Mouse (Mus musculus): ENCODE data around the gene Eps8.

Eps8 gene

GRCm38 (mm10) chr6:137664936-137665335 is 10.3 kb upstream of the Eps8 start:
- DNase-seq (ENCODE audit: low spot score in 2 of 2) = no peak

GRCm38 (mm10) chr6:137661583-137662365 is 7.1 kb upstream of the Eps8 start:
- no peak for DNase-seq (ENCODE audit: low spot score in 2 of 2)

GRCm38 (mm10) chr6:137658426-137659088 is 3.9 kb upstream of the Eps8 start:
- no peak for DNase-seq (ENCODE audit: low spot score in 2 of 2)

GRCm38 (mm10) chr6:137657203-137657602 is 2.5 kb upstream of the Eps8 start:
- DNase-seq (ENCODE audit: low spot score in 2 of 2) = no peak

- DNase-seq (ENCODE audit: low spot score in 2 of 2) = peak in 1 of 2 experiments; percentile 5
Observed at GRCm38 (mm10) chr6:137649528-137649927, 5.1 kb downstream of the Eps8 start.

GRCm38 (mm10) chr6:137649068-137649480 is 5.6 kb downstream of the Eps8 start:
- peak in 1 of 2 experiments; percentile 55 for DNase-seq (ENCODE audit: low spot score in 2 of 2)

GRCm38 (mm10) chr6:137648110-137649067 is 6.3 kb downstream of the Eps8 start:
- DNase-seq (ENCODE audit: low spot score in 2 of 2) = no peak

- no peak for DNase-seq (ENCODE audit: low spot score in 2 of 2)
Observed at GRCm38 (mm10) chr6:137647646-137648045, 7.0 kb downstream of the Eps8 start.

- DNase-seq (ENCODE audit: low spot score in 2 of 2) = no peak
Observed at GRCm38 (mm10) chr6:137646726-137647125, 8.0 kb downstream of the Eps8 start.

- DNase-seq (ENCODE audit: low spot score in 2 of 2) = no peak
Observed at GRCm38 (mm10) chr6:137644893-137645292, 9.8 kb downstream of the Eps8 start.

- DNase-seq (ENCODE audit: low spot score in 2 of 2) = no peak
Observed at GRCm38 (mm10) chr6:137643814-137644213, 10.9 kb downstream of the Eps8 start.

- DNase-seq (ENCODE audit: low spot score in 2 of 2) = no peak
Observed at GRCm38 (mm10) chr6:137641642-137642041, 13.0 kb downstream of the Eps8 start.

- DNase-seq (ENCODE audit: low spot score in 2 of 2) = no peak
Observed at GRCm38 (mm10) chr6:137638834-137639567, 15.7 kb downstream of the Eps8 start.

- no peak for DNase-seq (ENCODE audit: low spot score in 2 of 2)
Observed at GRCm38 (mm10) chr6:137637443-137637842, 17.2 kb downstream of the Eps8 start.

- DNase-seq (ENCODE audit: low spot score in 2 of 2) = no peak
Observed at GRCm38 (mm10) chr6:137636131-137636530, 18.5 kb downstream of the Eps8 start.

- DNase-seq (ENCODE audit: low spot score in 2 of 2) = no peak
Observed at GRCm38 (mm10) chr6:137633626-137634025, 21.1 kb downstream of the Eps8 start.

GRCm38 (mm10) chr6:137633121-137633520 is 21.6 kb downstream of the Eps8 start:
- no peak for DNase-seq (ENCODE audit: low spot score in 2 of 2)

- no peak for DNase-seq (ENCODE audit: low spot score in 2 of 2)
Observed at GRCm38 (mm10) chr6:137630387-137630786, 24.3 kb downstream of the Eps8 start.

GRCm38 (mm10) chr6:137629603-137630231 is 25.0 kb downstream of the Eps8 start:
- no peak for DNase-seq (ENCODE audit: low spot score in 2 of 2)

- no peak for DNase-seq (ENCODE audit: low spot score in 2 of 2)
Observed at GRCm38 (mm10) chr6:137628715-137629114, 26.0 kb downstream of the Eps8 start.

- DNase-seq (ENCODE audit: low spot score in 2 of 2) = no peak
Observed at GRCm38 (mm10) chr6:137621021-137621420, 33.7 kb downstream of the Eps8 start.

Measured in natural killer cell, adult 2 months (primary cell).